Mouse (Mus musculus) cerebellum, adult 9-10 months (tissue): ENCODE measurements at regions not wholly inside any gene's neighbourhood (a gene's known extent, or its start where the extent isn't known, plus 50 kb on each side); places are given as distances from the start of the nearest gene placed in this dataset.
"Not testable (repeated sequence)": the region's sequence is repeated elsewhere in the genome, so short reads cannot be mapped to it uniquely, and the experiment has no call there.

ENCODE experiments used
- DNase-seq: peaks from one replicate; pipeline ENCODE4 v3.0.0; 2022

DNA sequence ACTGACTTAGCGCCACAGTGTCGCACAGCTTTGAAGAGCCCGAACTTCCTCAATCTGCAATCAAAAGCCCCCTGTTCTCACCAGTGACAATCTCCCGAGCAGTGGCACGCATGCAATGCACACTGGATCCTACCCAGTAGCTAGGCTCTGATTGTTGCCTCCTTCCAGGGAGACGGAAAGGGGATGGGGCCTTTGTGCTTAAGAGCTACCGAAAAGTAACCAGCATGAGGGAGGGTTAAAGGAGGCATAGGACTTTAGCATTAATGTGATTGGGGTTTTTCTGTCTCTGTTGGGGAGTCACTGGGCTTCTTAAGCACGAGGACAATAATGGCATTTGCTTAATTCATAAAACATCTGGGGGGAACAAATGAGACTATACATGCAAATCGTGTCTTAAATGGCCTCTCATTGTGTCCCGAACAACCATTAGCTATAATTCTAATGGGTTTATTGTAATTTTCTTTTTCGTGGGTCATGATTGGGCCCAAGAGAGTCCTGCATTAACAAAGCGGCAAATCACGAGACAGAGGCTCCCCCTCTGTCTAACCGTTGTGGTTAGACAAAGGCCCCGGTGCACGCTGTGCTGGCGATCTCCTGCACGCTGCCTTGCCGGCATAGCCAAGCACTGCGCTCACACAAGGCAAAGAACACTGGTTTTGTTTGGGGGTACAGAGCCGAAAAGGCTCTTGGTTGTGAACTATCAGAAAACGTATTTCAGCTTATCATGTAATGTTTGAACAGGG is 223.2 kb downstream of the Dact1 start:
- no peak for DNase-seq

DNA sequence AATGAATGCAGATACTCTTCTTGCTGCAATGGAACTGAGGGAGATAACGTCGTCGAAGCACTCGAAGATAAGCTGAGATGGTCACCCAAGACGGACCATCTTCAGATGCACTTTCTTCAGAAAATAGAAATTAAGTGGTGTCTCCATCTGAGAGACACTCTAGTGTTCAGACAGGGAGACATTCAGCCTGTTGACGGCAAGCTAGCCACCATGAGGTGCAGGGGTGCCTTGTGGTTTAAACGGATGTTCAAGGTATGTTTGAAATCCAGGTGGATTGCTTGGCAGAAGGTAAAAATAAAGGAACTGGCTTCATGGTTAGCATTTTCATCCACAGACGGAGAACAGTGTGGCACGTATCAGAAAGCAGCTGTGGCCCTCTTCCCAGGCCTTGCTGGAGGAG is 224.0 kb downstream of the Dact1 start:
- DNase-seq: no peak

DNA sequence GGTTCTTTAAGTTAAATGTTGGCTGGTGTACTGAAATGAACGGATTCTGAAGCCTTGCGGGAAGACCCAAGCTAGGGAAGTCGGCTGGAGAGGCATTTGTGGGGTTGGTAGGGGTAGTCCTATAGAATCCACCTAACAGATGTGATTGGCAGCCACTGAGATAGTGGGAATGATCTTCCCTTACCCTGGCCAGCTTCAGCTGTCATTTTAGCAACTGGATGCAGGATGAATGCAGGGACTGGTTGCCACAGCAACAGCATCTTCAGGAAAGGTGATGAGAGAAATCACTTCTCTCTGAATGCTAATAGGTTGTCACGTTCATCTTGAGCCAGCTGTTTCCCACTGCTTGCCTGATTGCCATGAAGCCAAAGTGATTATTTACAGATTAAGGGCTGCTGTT is 224.5 kb downstream of the Dact1 start:
- DNase-seq: no peak

DNA sequence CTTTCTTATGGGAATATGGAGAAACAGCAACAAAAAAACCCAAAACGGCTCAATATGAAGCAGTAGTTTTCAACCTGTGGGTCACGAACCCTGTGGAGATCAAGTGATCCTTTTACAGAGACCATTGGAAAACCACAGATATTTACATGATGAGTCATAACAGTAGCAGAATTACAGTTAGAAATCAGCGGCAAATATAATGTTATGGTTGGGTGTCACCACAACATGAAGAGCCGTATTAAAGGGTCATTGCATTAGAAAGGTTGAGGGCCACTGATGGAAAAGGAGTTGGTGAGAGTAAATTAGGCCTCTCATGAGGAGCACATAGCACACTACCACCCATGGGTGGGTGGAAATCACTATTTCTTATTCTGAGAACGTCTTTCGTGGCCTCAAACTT is 225.6 kb downstream of the Dact1 start:
- DNase-seq: no peak

DNA sequence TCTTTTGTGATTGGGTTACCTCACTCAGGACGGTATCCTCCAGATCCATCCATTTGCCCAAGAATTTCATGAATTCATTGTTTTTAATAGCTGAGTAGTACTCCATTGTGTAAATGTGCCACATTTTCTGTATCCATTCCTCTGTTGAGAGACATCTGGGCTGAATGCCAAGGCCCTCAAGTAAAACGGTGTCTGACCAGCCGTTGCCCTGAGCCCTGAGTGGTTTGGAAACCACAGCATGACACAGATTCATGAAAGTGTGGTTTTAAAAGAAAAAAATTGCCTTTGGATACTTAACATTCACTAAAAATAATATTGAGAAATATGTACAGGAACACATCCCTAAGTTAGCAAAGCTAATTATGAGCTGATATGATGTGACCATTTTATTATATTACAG is 226.1 kb downstream of the Dact1 start:
- DNase-seq: not testable (repeated sequence)

DNA sequence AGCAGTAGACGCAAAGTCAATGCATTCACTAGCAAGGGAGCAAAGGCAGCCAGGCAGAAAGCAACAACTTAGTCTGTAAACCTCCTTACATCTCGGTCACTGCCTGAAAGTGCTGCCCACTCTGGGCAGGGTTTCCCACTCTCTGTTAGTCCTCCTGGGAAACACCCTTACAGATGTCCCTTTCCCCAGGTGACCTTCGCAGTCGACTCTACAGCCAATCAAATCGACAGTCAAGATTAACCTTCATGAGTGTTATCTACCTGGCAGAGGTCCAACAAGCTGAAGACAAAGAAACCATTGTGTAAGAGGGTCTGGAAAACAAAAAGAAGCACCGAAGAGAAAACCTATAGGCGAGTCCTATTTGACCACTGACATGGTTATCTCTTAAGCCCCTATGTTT is 229.0 kb downstream of the Dact1 start:
- no peak for DNase-seq

DNA sequence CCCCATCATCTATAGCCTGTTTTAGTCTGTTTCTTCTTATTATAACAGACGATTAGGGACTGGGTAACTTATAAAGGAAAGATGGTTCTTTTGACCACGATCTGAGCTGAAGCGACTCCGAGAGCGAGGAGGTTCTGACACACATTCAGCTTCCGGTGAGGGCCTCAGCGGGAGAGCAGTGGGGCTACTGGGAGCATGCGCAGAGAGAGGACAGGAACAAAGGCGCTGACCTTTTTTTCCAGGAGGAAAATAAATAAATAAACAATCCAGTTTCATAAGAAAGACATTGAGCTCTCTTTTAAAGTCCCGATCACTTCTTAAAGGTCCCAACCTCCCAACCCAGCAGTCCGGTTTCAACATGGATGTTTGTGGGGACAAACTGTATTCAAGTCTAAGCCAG is 230.6 kb downstream of the Dact1 start:
- DNase-seq: no peak

DNA sequence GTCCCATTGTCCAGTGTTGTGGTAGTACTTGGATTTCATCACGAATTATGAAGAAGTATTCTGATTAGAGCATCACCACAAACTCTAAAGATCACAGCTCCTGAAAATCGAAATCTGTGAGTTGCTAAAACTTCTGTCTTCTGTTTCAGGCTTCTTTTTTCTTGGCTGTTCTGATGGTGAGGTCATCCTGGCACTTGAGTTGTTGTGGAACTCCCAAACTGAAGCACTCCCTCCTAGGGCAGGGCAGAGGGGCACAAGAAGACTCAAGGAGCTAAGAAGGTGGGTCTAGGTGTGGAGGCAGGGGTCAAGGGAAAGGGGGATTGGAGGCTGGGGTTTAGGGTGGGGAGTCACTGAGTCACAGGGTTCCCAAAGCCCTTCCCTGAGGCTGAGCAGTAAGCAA is 232.3 kb downstream of the Dact1 start:
- no peak for DNase-seq

DNA sequence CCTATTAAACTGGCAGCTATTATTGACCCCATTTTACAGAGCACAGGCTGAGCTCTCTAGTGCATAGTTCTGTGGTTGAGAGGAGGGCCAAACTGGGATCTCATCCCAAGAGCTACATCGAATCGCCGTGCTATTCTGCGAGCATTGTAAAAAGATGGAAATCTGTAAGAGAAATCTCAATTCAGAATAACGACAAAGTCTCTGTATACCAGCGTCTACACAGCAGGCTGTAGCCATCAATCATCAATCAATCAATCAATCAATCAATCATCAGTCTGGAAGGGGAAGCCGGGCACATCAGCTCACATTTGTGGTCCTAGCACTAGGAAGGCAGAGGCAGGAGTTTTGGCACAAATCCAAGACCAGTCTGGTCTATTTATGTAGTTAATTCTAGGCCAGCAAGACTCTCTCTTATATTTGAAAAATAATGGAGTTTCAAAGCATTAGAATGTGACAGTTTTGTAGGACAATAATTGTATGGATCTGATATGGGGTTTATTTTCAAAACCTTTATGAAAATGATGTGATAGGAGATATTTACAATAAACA is 234.0 kb downstream of the Dact1 start:
- DNase-seq: peak; percentile 26

DNA sequence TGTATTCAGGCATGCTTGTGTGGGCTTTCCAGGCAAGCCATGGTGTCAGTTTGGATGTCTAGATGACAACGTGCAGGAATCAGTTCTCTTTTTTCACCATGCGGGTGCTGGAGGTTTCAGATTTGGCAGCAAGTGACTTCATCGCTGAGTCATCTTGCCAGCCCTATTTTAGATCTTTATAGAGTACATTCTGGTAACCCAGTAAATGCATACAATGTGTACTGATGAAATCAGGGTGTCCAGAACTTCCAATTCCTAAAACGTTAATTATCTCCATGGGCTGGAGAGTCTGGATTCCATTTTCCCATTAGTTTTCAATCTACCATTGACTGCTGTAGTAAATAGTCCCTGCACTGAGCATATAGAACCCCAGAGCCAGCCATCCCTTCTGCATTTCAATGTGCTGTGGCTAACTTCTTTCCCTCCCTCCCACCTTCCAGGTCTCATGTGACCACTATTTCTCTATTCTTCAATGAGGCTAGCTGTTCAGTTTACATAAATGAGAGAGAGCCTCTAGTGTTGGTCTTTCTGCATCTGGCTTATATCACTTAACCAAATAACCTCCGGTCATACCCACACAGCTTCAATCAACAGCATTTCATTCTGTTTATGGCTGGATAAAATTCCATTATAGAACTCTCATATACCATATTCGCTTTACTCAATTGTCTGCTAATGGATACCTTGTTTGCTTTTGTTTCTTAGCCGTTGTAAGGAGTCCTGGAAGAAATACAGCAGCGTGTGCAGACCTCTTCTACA is 234.9 kb downstream of the Dact1 start:
- DNase-seq: peak; percentile 37

DNA sequence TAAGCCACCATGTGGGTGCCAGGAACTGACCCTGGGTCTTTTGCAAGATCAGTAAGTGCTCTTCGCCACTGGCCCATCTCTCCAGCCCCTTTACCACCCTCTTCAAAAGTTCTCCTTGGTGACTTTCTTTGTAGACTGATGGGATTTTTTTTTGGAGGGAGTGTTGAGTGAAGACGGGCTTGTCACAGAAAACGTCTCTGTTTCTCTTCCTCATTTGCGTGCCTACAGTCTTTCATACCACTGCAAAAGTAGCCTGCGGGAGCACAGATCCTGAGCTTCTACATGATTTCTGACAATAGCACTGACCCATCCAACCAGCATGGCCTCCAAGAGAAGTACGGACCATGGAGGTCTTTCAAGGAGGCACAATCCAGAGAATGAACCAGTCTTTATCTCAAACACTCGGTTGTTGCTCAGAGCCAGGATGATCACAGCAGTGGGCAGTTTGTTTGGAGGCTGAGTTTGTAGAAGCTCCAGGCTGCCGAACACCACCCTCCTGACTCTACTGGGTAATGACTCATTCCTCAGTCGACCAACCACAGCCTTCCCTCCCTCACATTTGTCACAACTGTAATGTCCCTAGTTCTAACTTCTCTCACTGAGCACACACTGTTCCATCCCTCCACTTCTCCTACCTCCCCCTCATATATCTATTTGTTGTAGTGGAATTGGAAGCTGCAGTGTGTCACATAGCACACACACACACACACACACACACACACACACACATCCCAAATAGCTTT is 237.0 kb downstream of the Dact1 start:
- no peak for DNase-seq

DNA sequence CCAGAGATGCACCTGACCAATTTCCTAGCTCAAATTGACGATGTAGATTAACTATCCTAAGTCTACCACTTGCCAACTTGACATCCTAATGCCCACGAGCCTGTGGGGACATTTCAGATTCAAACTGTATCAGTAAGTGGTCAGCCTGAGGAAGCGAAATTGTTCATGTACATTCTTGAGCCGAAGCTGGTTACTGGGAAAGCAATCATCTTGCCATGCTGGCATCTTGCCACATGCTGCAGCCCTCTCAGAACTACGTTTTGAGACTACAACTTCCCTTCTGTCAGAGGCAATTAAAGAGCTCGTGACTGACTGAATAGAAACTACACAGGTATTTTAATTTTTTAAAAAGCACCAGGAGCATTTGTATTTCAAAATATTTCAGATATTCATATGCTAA is 239.7 kb downstream of the Dact1 start:
- no peak for DNase-seq

DNA sequence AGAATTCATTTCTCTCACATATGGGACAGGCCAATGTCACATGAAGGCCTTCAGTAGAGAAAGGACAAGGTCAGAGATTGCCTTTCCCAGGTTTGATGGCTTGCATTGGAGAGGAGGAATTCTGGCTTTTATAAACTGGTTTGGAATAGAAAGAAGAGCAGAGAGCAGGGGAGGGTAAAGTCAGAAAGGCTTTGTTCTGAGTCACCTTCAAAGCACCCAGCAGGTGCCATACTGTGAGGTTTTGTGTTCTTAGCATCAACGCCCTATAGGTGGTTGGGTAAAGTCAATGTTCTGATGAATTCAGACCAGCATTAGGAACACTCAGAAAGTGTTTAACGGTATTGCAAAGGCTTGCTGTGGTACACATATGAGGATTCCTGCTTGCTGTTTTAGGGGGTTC is 244.5 kb downstream of the Dact1 start:
- DNase-seq: no peak

DNA sequence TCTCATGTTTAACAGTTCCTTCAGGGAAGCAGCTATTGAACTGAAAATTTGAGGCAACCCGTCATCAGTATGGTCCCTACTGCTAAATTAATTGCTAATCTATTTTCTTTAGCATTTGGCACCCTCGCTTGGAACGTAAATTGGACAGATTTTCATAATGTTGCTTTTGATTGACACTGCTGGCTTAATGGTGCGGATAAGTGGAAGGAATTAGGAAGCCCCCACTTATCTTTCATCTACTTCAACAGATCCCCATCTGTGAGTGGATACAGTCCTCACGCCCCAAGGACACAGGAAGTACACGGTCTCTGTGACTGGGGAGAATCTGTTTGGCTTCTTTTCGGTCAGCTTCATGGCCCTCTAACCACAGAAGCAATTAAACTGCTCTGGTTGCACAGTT is 251.6 kb downstream of the Dact1 start:
- no peak for DNase-seq

DNA sequence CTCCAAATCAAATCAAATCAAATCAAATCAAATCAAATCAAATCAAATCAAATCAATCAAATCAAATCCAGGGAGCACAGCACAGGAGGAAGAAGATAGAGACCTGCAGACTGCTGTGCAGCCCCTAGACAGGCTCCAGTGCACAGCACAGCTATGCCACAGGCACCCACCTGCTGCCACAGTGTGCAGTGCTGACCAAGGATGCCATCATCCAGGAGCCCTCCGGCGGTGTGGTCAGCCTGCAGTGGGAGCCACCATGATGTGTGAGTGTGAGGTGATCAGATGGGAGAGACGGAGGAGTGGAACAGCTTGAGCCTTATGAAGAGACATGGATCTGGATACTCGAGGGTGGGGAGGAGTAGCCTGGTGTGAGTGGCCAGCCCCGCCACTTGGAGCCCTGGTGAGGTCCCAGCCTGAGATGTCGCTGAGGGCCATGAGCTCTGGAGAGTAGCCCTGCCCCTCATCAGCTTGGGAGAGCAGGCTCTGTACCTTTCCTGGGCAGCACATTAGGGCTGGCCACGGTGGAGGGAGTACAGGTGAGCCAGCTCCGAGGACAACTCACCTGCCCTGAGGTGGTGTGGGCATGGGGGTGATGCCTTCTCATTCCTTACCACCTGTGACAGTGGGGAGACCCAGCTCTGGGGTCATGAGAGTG is 252.4 kb downstream of the Dact1 start:
- DNase-seq: no peak

DNA sequence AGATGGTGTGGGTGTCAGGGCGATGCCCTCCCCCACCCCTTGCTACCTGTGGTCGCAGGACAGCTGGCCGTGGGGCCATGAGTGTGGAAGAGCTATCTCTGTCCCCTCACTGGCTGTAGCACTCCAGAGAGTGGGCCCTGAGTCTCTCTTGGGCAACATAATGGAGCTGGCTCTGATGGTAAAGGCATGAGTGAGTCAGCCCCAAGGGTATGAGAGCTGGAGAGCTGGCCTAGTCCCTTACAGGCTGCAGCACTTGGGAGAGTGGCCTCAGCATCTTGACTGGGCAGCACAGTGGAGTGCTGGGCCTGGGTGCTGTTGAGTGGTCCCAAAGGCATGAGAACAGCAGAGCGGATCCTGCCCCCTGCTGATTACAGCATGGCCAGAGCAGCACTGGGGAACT is 253.5 kb downstream of the Dact1 start:
- DNase-seq: no peak

DNA sequence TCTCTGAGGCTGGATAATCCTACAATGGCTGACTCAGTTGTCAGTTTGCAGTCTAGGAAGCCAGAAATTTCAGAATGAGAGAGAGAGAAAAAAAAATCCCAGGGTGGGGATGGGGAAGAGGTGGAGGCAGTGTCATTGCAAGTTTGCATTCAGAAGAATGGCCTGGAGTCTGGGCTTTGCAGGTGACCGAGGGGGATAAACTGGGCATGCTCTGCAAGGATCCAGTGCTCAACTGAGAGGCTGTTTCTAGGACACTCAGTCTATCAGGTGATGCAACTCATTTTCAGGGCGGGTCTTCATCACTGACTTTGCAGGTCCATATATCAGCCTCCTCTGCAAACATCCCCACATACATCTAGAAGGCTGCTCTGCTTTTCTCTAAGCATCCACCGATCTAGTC is 256.7 kb downstream of the Dact1 start:
- no peak for DNase-seq

DNA sequence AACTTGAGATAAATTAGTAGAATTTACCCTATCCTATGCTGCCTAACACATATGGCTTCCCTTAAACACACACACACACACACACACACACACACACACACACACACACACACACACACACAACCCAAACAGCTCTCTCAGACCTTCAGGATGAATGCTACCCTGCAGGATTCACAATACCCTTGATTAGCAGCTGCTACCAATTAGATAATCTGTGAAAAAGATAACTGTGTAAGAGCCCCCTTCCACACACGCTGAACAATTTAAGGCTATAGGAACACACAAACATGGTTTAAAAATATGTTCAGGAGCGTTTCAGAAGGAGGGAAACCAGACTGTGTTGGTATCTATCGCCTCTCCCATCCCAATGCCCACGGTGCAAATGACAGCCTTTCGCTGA is 258.6 kb downstream of the Dact1 start:
- DNase-seq: no peak

DNA sequence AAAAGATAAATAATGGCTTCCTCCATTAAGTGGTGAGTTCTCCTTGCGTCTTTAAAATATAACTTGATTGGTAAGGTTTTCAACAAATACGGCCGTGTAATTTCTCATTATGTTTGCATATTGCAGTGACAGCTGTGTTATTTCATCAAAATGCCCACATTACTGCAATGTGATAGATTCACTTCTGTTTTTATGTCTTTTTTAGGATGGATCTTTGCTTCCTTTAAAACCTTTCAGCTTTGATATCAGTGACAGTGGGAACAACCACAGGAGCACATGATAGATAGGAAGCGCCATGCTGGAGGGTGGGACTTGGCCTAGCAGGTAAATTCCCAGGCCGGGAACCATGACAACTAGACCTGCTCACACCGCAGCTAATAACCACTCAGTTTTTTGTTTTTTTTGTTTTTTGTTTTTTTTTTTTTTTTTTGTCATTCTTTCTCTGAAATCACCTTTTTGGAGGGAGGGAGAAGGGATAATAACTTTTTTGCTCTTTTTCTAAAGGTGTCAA is 259.3 kb downstream of the Dact1 start:
- no peak for DNase-seq

DNA sequence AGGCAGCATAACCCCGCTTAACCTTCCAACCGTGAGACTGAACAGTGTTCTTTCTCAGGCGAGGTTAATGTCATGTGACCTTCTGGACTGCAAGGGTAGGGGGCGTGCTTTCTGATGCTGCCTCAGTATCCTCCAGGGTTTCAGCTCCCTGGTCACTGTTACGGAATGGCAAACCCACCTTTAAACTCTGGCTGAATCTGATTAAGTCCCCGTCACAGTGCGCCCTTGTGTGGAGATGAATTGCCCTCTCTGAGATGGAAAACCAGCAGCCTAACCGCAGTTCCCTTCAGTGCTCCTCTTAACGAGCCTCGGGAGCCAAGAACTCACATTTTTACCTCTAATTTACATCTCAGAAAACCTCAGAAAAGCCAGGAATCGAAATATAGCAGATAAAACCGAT is 260.0 kb downstream of the Dact1 start:
- DNase-seq: no peak

DNA sequence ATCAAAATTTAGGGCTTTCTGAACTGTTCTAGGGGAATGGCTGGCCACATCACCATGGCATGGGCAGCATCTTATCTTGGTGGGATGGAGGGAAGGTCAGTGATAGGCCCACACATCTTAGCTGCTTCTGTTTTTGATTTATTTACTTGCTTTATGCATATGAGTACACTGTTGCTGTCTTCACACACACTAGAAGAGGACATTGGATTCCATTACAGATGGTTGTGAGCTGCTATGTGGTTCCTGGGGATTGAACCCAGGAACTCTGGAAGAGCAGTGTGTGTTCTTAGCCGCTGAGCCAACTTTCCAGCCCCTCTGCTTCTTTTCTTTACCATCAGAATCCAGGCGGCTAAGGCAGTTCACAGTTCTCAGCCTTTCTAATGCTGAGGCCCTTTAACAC is 260.4 kb downstream of the Dact1 start:
- DNase-seq: no peak

DNA sequence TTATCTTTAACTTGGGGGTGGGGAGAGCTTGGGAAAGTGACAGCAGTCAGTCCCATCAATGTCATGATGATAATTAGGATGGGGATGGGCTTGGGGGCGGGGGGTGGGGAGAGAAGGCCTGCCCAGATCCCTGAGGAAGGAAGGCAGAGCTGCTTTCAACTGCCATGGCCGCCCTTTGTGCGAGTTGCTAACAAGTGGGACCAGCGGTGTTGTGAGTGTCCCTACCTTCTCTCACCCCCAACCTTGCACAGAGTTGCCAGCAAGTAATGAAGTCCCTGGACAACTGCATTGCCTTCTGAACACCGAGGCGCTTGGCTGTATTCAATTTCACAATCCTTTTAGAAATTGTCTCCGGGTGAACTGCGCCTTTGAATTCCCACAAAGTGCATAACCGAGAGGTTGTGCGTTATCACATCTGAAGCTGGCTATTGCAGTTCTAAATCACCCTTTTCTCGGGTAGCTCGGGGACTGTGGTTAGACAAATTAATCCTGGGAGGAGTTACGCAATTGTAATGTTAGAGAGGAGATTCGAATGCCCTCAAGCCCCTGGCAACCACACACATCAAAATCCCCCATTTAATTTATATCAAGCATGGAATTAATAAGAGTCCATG is 257.9 kb upstream of the Daam1 start:
- DNase-seq: no peak

DNA sequence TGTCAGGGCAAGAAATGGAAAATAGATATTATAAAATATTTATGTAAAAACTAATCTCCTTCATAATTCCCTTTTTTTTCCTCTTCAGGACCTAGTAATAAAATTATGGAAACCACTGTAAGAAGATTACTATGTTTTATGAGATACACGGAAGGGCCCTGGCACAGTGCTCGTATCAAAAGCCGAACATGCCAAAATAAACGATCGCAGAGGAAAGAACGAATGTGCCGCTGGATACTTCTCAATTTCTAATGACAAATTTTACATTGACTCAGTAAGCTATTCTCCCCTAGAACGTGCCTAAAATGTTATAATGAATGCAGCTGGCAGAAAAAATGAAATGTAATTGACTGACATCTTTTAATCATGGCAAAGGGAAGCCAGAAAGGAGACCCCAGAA is 257.4 kb upstream of the Daam1 start:
- DNase-seq: no peak
